In the genomic region with DNA sequence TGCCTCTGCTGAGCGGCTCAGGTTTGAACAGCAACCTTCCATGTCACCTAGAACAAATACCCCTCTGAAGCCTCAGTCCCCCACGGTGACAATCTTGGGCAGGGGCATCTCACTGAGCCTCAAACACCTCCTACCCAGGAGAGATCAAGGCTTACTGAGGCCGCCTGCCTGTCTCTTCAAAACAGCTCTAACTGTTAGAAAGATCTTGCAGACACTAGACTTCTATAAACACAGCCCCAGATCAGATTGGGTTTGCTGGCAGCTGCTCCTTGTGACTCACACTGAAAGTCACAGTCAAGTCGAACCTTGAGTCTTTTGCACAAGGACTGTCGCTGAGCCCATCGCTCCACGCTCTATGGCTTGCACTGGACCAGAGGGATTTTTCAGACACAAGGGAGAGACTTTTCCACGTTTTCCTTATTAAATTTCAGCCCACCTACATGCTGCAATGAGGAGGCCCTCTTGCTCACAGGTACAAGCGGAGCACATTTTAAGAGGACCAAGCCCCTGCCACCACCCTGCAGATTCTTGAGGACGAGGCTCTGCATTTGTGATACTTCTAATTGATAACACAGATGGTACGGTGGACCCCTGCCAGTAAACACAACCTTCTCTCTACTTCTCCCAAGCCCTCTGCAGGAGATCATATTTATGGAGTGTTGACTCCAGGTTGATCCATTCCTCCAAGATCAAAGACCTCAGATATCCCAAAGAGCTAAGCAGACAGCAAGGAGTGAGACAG, we compare ENCODE assay signal across 8 mouse cellular contexts. TPM values are rescaled to one million over a fixed set of nuclear protein-coding genes. Genes with fewer than 3 reads are reported as not detected.
A peak's percentile ranks its signal among the peaks of the same experiment; 100 is the strongest.
DNase-seq lines count a peak whose midpoint lies in the region; ATAC-seq and TF ChIP-seq lines count a peak whose summit lies in the region.

No protein-coding gene starts in this region.

- H3K4me3 ChIP-seq in neural tube, embryonic 13.5 days: no peak overlapping the region
- H3K4me3 ChIP-seq in forebrain, postnatal 0 days (ENCODE audit: low read depth, low read length): no peak overlapping the region
- H3K4me3 ChIP-seq in midbrain, embryonic 15.5 days: no peak overlapping the region

- H3K9me3 ChIP-seq in neural tube, embryonic 13.5 days: no peaks in the 10 kb centered on the region
- H3K9me3 ChIP-seq in forebrain, postnatal 0 days (ENCODE audit: low read length): no peaks in the 10 kb centered on the region
- no peaks in the 10 kb centered on the region for H3K9me3 ChIP-seq in midbrain, embryonic 15.5 days

- ATAC-seq in cerebellum, adult (ENCODE audit: insufficient number of reproducible peaks, low FRiP score, low TSS enrichment): peak; percentile 51; the same call in 1 of the 2 replicates
- no peak for ATAC-seq in neural tube, embryonic 13.5 days (ENCODE audit: low read depth)
- ATAC-seq in forebrain, postnatal 0 days: peak; percentile 21; the same call in 1 of the 2 replicates
- ATAC-seq in midbrain, embryonic 15.5 days (replicated peaks): no peak

- no peak for TF ChIP-seq CTCF in forebrain, postnatal 0 days (IDR thresholded peaks at IDR 0.05; ENCODE audit: low read depth)

- peaks cover 85% of the 10 kb centered on the region for H3K4me1 ChIP-seq in neural tube, embryonic 13.5 days (replicated peaks)
- peaks cover 42% of the 10 kb centered on the region for H3K4me1 ChIP-seq in forebrain, postnatal 0 days (ENCODE audit: insufficient read depth)
- peaks cover 81% of the 10 kb centered on the region for H3K4me1 ChIP-seq in midbrain, embryonic 15.5 days

- H3K27me3 ChIP-seq in neural tube, embryonic 13.5 days: no peaks in the 10 kb centered on the region
- no peaks in the 10 kb centered on the region for H3K27me3 ChIP-seq in forebrain, postnatal 0 days (ENCODE audit: insufficient read depth, low read length)
- no peaks in the 10 kb centered on the region for H3K27me3 ChIP-seq in midbrain, embryonic 15.5 days (replicated peaks)

- H3K36me3 ChIP-seq in neural tube, embryonic 13.5 days: 0 out of 2 replicates have a peak, but pooled peaks cover 5% of the 10 kb centered on the region
- H3K36me3 ChIP-seq in forebrain, postnatal 0 days (ENCODE audit: insufficient read depth): no peaks in the 10 kb centered on the region
- H3K36me3 ChIP-seq in midbrain, embryonic 15.5 days (replicated peaks): peaks cover 3% of the 10 kb centered on the region; the same call in 1 of the 2 replicates

- H3K4me2 ChIP-seq in neural tube, embryonic 13.5 days: no peak overlapping the region
- peak overlapping the region; percentile 17 for H3K4me2 ChIP-seq in forebrain, postnatal 0 days (ENCODE audit: low read depth)
- no peak overlapping the region for H3K4me2 ChIP-seq in midbrain, embryonic 15.5 days

- WGBS in neural tube, embryonic 13.5 days: 66% methylated on average over 11 of the region's 11 CpGs
- WGBS in forebrain, postnatal 0 days: 51% methylated on average over 11 of the region's 11 CpGs
- WGBS in midbrain, embryonic 15.5 days: 57% methylated on average over 11 of the region's 11 CpGs

- H3K9ac ChIP-seq in neural tube, embryonic 13.5 days: 0 out of 2 replicates have a peak overlapping the region, but pooled peaks have one; percentile 19
- H3K9ac ChIP-seq in forebrain, postnatal 0 days: no peak overlapping the region
- H3K9ac ChIP-seq in midbrain, embryonic 15.5 days: no peak overlapping the region

- H3K27ac ChIP-seq in neural tube, embryonic 13.5 days (replicated peaks): peak overlapping the region; percentile 35
- peak overlapping the region; percentile 69 for H3K27ac ChIP-seq in forebrain, postnatal 0 days (ENCODE audit: low read depth, low read length)
- peak overlapping the region; percentile 30 for H3K27ac ChIP-seq in midbrain, embryonic 15.5 days

- DNase-seq in cerebellum, adult 11 months: no peak
- no peak for DNase-seq in neural tube, embryonic 10.5 days (ENCODE audit: extremely low spot score, low spot score)
- no peak for DNase-seq in forebrain, postnatal 0 days
- DNase-seq in kidney, postnatal 10 days: no peak
- DNase-seq in T-cell, adult 2 months (ENCODE audit: low spot score): no peak

RNA-seq across cellular contexts. Expression of gene Srgap3, which starts 21.7 kb away (rescaled TPM):
- polyA plus RNA-seq in neural tube, embryonic 13.5 days (2015; fragmentation: Nextera tagmentation; extraction: Ambion mirVana): 29.2 and 30.8 TPM in 2 replicates
- 39.4 and 56.7 TPM in 2 replicates for total RNA-seq in forebrain, postnatal 0 days (2014; rRNA removed)
- 13.2 and 21.2 TPM in 2 replicates for polyA plus RNA-seq in forebrain, postnatal 0 days (2015; fragmentation: Nextera tagmentation; extraction: Ambion mirVana)
- polyA plus RNA-seq in midbrain, embryonic 15.5 days (2015; fragmentation: Nextera tagmentation; extraction: Ambion mirVana): 39.7 and 44.6 TPM in 2 replicates

Comparison
In these comparisons a context has a peak if more than half of its experiments do, and no peak if none do; other contexts are left out.
1. ATAC-seq: peak in cerebellum, adult (single experiment) and forebrain, postnatal 0 days (single experiment); none in neural tube, embryonic 13.5 days (single experiment) and midbrain, embryonic 15.5 days (single experiment).
2. Peak in every context shown above with its lines, with median percentiles within 50 percentile points of each other: H3K27ac ChIP-seq.